Mouse (Mus musculus): ENCODE data around the gene Ppm1d. TPM values are rescaled to one million over a fixed set of nuclear protein-coding genes. Genes with fewer than 3 reads are reported as not detected.

Ppm1d gene
- polyA plus RNA-seq, 1 experiment from 2014 or later = 18.7 TPM

- Histone ChIP-seq H3K27me3 (ENCODE audit: insufficient read depth, low read length) (no peaks in the 10 kb centered on the region), H3K27ac (no peak overlapping the region), H3K4me1 (replicated peaks; ENCODE audit: insufficient read depth, low read length) (no peaks in the 10 kb centered on the region; the same call in 1 of the 2 replicates), H3K4me2 (ENCODE audit: low read length) (no peak overlapping the region), H3K9me3 (replicated peaks; ENCODE audit: low read length) (no peaks in the 10 kb centered on the region), H3K4me3 (replicated peaks; ENCODE audit: low read depth, low read length) (no peak overlapping the region), H3K36me3 (ENCODE audit: insufficient read depth, low read length) (no peaks in the 10 kb centered on the region), H3K9ac (ENCODE audit: low read depth, low read length) (0 out of 2 replicates have a peak overlapping the region, but pooled peaks have one; percentile 31)
- peak; percentile 46; the same call in 1 of the 2 replicates for TF ChIP-seq CTCF (IDR thresholded peaks at IDR 0.05; ENCODE audit: low read depth)
- peak; percentile 67 for DNase-seq (ENCODE audit: low spot score)
- ATAC-seq (replicated peaks; ENCODE audit: low FRiP score, low read depth) = no peak
- 47% methylated on average over 3 of the region's 3 CpGs for WGBS
These were observed 82.9 kb downstream of the Ppm1d start for GRCm38 (mm10) chr11:85393990-85394389.

- TF ChIP-seq CTCF (IDR thresholded peaks at IDR 0.05; ENCODE audit: low read depth) = no peak
- no peaks in the 10 kb centered on the region for H3K27me3 ChIP-seq (ENCODE audit: insufficient read depth, low read length)
- H3K9ac ChIP-seq (ENCODE audit: low read depth, low read length) = no peak overlapping the region
- H3K4me1 ChIP-seq (replicated peaks; ENCODE audit: insufficient read depth, low read length) = no peaks in the 10 kb centered on the region; the same call in 1 of the 2 replicates
- H3K36me3 ChIP-seq (ENCODE audit: insufficient read depth, low read length) = no peaks in the 10 kb centered on the region
- H3K4me3 ChIP-seq (replicated peaks; ENCODE audit: low read depth, low read length) = no peak overlapping the region
- H3K4me2 ChIP-seq (ENCODE audit: low read length) = no peak overlapping the region
- peak; percentile 16 for DNase-seq (ENCODE audit: low spot score)
- no peaks in the 10 kb centered on the region for H3K9me3 ChIP-seq (replicated peaks; ENCODE audit: low read length)
- no peak overlapping the region for H3K27ac ChIP-seq
- WGBS = 61% methylated on average over 7 of the region's 7 CpGs
- no peak for ATAC-seq (replicated peaks; ENCODE audit: low FRiP score, low read depth)
These were observed 84.3 kb downstream of the Ppm1d start for GRCm38 (mm10) chr11:85395361-85395760.

Other genes starting within 250 kb of the Ppm1d start
- 4.1 and 4.7 TPM in 2 replicates for gene Usp32, start 171.1 kb upstream of the Ppm1d start, polyA plus RNA-seq (2015; fragmentation: Nextera tagmentation; extraction: Ambion mirVana)
- 0.28 and 0.29 TPM in 2 replicates for gene 1700125H20Rik, start 140.8 kb upstream of the Ppm1d start, polyA plus RNA-seq (2015; fragmentation: Nextera tagmentation; extraction: Ambion mirVana)
- 38.9 and 39.5 TPM in 2 replicates for gene Appbp2, start 76.1 kb upstream of the Ppm1d start, polyA plus RNA-seq (2015; fragmentation: Nextera tagmentation; extraction: Ambion mirVana)
- 29.7 and 31.5 TPM in 2 replicates for gene Bcas3, start 41.9 kb downstream of the Ppm1d start, polyA plus RNA-seq (2015; fragmentation: Nextera tagmentation; extraction: Ambion mirVana)